Mouse (Mus musculus) B cell, adult 2 months (primary cell): Measurements from ENCODE around the gene Cenpx.

Experiments
- DNase-seq, 2 experiments: peaks; one replicate each; pipeline ENCODE4 v3.0.0; 2022

Gene Cenpx

GRCm38 (mm10) chr11:120723509-120723908 lies 10.0 kb upstream of the Cenpx start:
- DNase-seq, result no peak

- DNase-seq, result no peak
Observed at GRCm38 (mm10) chr11:120722761-120723382, 9.3 kb upstream of the Cenpx start.

GRCm38 (mm10) chr11:120722067-120722630 lies 8.6 kb upstream of the Cenpx start:
- no peak for DNase-seq

- peak; percentile 58 to 59 for DNase-seq
Observed at GRCm38 (mm10) chr11:120721124-120722066, 7.9 kb upstream of the Cenpx start, which contains the start of gene Rac3. Rac3 (plus strand) TSS chr11:120721470.

GRCm38 (mm10) chr11:120720450-120720849 lies 6.9 kb upstream of the Cenpx start:
- DNase-seq, result peak; percentile 95 to 96

- no peak for DNase-seq
Observed at GRCm38 (mm10) chr11:120719841-120720376, 6.4 kb upstream of the Cenpx start.

- no peak for DNase-seq
Observed at GRCm38 (mm10) chr11:120719242-120719641, 5.7 kb upstream of the Cenpx start.

- DNase-seq, result no peak
Observed at GRCm38 (mm10) chr11:120715131-120715530, 1.6 kb upstream of the Cenpx start.

GRCm38 (mm10) chr11:120714546-120714945 lies 1.0 kb upstream of the Cenpx start:
- no peak for DNase-seq

GRCm38 (mm10) chr11:120712771-120713568 lies 568 bp downstream of the Cenpx start:
- DNase-seq, result peak; percentile 68 to 71

GRCm38 (mm10) chr11:120711980-120712604 lies 1.4 kb downstream of the Cenpx start:
- DNase-seq, result no peak

- DNase-seq, result no peak
Observed at GRCm38 (mm10) chr11:120710672-120711071, 2.9 kb downstream of the Cenpx start.

GRCm38 (mm10) chr11:120709551-120709950 lies 4.0 kb downstream of the Cenpx start:
- DNase-seq, result no peak

GRCm38 (mm10) chr11:120707969-120708368 lies 5.6 kb downstream of the Cenpx start:
- DNase-seq, result no peak

- DNase-seq, result no peak
Observed at GRCm38 (mm10) chr11:120707225-120707624, 6.3 kb downstream of the Cenpx start.

- DNase-seq, result no peak
Observed at GRCm38 (mm10) chr11:120706120-120706519, 7.4 kb downstream of the Cenpx start.

- no peak for DNase-seq
Observed at GRCm38 (mm10) chr11:120704486-120705325, 8.8 kb downstream of the Cenpx start.

GRCm38 (mm10) chr11:120703696-120704454 lies 9.7 kb downstream of the Cenpx start:
- DNase-seq, result no peak

- DNase-seq, result no peak
Observed at GRCm38 (mm10) chr11:120697741-120698140, 15.8 kb downstream of the Cenpx start.

- DNase-seq, result peak; percentile 32 to 37
Observed at GRCm38 (mm10) chr11:120696568-120696967, 17.0 kb downstream of the Cenpx start.
